Comparison of ENCODE assay signal across 13 mouse cellular contexts in the genomic region with DNA sequence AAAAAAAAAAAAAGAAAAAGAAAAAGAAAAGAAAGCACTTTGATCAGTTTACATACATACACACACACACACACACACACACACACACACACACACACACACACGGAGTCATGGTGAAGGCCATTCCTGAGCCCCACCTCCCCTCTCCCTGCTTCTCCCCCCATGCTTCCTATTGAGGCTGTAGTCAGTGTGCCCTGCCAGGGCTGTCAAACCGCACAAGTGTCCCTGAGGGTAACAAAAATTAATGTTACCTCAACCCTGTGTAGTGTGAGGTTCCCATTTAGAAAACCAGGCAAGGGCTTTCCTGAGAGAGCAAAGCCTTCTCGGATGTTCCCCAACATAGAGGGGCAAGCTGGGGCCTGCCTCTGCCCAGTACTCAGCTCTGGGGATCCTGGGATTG.
"Had no signal": no experiment of that assay in that cellular context is flagged by ENCODE, and none has a peak within 500 bp of the region (broad histone marks: within the 10 kb centered on the region; RNA-seq: fewer than 3 reads in every experiment).

No protein-coding gene starts in this region.

- DNase-seq: kidney, adult 8-10 months; kidney, postnatal 25 days; liver; liver, embryonic 13.5 days; liver, postnatal 0 days; lung, postnatal 14 days; right cerebral cortex, postnatal 4 days; spleen, adult 18-20 months; thymus, adult 18-20 months had no signal

- ATAC-seq: liver, postnatal 0 days; midbrain, embryonic 13.5 days had no signal

- H3K9me3 ChIP-seq: liver, embryonic 13.5 days; lung, embryonic 15.5 days; midbrain, embryonic 13.5 days had no signal

- H3K27me3 ChIP-seq: liver, embryonic 13.5 days; lung, embryonic 15.5 days; midbrain, embryonic 13.5 days had no signal

- H3K27ac ChIP-seq: left cerebral cortex, adult 2 months; liver, embryonic 13.5 days; lung, embryonic 15.5 days; macrophage had no signal

- H3K36me3 ChIP-seq: liver, embryonic 13.5 days; lung, embryonic 15.5 days; midbrain, embryonic 13.5 days had no signal

- H3K4me2 ChIP-seq: liver, embryonic 13.5 days; lung, embryonic 15.5 days; midbrain, embryonic 13.5 days had no signal

- H3K9ac ChIP-seq: liver, embryonic 13.5 days; liver, postnatal 0 days; lung, embryonic 15.5 days; midbrain, embryonic 13.5 days had no signal

- H3K4me3 ChIP-seq: left cerebral cortex, adult 2 months; liver, embryonic 13.5 days; lung, embryonic 15.5 days; midbrain, embryonic 13.5 days had no signal
